Mouse (Mus musculus) left cerebral cortex, postnatal 25 days (tissue): ENCODE measurements around the gene Gm7694. TPM values are rescaled to one million over a fixed set of nuclear protein-coding genes. Genes with fewer than 3 reads are reported as not detected.
A peak's percentile ranks its signal among the peaks of the same experiment; 100 is the strongest.

ENCODE experiments used
- DNase-seq, 2 experiments: peaks; one replicate each; pipeline ENCODE4 v3.0.0; 2022; ENCODE audit warnings: low spot score in 2 of 2, mixed read lengths in 1 of 2
- intact Hi-C: fragments of 180-260 bp; cut with DNase I; formaldehyde crosslinking; loops from one replicate; pipeline ENCODE4 v1.15.1; 2025
- total RNA-seq, 2 experiments: library from RNA; stranded (reverse); gene quantifications; 2 replicates each; pipeline ENCODE4 v1.2.3; 2021

The Gm7694 gene
- total RNA-seq, 2 experiments from 2014 or later = 1.9 to 2.5 TPM

GRCm38 (mm10) chr1:170293257-170293656 is 12.9 kb downstream of the Gm7694 start:
- DNase-seq = no peak
- intact Hi-C loops = loop anchor here (10.0 kb wide), 2 partner anchors 292 to 552 kb away; partner anchors contain the start of gene Nos1ap

GRCm38 (mm10) chr1:170292239-170292951 is 13.7 kb downstream of the Gm7694 start:
- DNase-seq = peak; percentile 65 to 83
- intact Hi-C loops = loop anchor here (1.0 to 10.0 kb wide), 4 partner anchors 111 to 552 kb away; partner anchors contain the start of gene Nos1ap

- no peak for DNase-seq
- intact Hi-C loops = no loop called here
Measured at GRCm38 (mm10) chr1:170282415-170283129, 23.6 kb downstream of the Gm7694 start.

- intact Hi-C loops = no loop called here
- DNase-seq = no peak
Measured at GRCm38 (mm10) chr1:170277016-170277415, 29.1 kb downstream of the Gm7694 start, which contains the start of gene Sh2d1b1. Sh2d1b1 (plus strand) TSS chr1:170277320.

- DNase-seq = no peak
- intact Hi-C loops = loop anchor here (5.0 kb wide), 1 partner anchor 51 kb away; no protein-coding TSS in a partner anchor
Measured at GRCm38 (mm10) chr1:170273252-170273651, 32.9 kb downstream of the Gm7694 start.

GRCm38 (mm10) chr1:170270696-170271095 is 35.4 kb downstream of the Gm7694 start:
- no peak for DNase-seq
- intact Hi-C loops = loop anchor here (5.0 kb wide), 1 partner anchor 48 kb away; no protein-coding TSS in a partner anchor

- no peak for DNase-seq
- intact Hi-C loops = loop anchor here (5.0 kb wide), 1 partner anchor 48 kb away; no protein-coding TSS in a partner anchor
Measured at GRCm38 (mm10) chr1:170270281-170270680, 35.9 kb downstream of the Gm7694 start.

GRCm38 (mm10) chr1:170255560-170255910 is 50.6 kb downstream of the Gm7694 start:
- intact Hi-C loops = no loop called here
- peak; percentile 84 to 92 for DNase-seq

- intact Hi-C loops = no loop called here
- DNase-seq = no peak
Measured at GRCm38 (mm10) chr1:170254893-170255559, 51.1 kb downstream of the Gm7694 start.

Other genes starting within 250 kb of the Gm7694 start
- 1 to 10 TPM; 5.7 to 6.8 TPM for gene Ddr2, start 195.6 kb downstream of the Gm7694 start, total RNA-seq
- gene Uap1, start 131.4 kb downstream of the Gm7694 start, total RNA-seq = 10 to 100 TPM; 62.3 to 65.9 TPM
- gene Uhmk1, start 90.9 kb downstream of the Gm7694 start, total RNA-seq = 100 to 1,000 TPM; 146 TPM
- not detected for gene Sh2d1b2, start 73.6 kb downstream of the Gm7694 start, total RNA-seq
- gene Sh2d1b1, start 29.0 kb downstream of the Gm7694 start, total RNA-seq = not detected
- gene Spata46, start 2.5 kb upstream of the Gm7694 start, total RNA-seq = not detected